Mouse (Mus musculus): ENCODE measurements around the gene Gm11437.

Gene Gm11437

DNA sequence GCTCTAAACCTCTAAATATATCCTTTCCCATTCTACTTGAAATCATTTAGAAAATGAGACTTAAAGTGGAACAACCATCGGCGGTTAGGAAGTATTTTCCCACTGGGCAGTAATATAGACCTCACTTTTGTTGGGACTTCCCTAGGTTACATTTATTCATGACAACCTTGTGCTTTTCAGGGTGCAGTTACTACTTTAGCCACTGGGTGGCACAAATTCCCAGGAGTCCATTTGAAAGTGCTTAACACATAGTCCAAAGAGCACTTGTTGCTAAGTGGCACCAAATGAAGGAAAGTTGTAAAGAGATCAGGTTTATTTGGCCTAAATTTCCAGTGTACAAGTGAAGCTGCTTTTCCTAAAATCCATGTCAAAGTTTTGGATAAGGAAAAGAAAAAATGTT lies 25.5 kb downstream of the Gm11437 start:
- DNase-seq (ENCODE audit: low read depth): peak; percentile 75

DNA sequence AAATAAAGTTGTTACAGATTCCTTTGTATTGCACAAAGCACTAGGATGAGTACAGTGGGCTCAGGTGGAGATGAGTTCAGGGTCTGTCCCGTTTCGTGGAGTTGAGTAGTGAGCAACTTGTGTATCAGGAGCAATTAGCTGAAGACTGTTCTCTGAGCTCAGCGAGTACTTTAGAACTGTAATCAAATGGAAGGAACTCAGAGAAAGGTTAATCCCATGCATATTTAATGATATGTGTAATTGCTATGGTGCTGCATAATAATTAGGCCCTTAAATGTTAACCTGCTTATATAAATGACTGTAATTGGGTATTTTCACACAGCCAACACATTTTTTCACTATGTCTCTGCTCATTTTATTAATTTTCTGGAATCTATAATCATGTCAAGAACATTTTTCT lies 30.8 kb downstream of the Gm11437 start:
- no peak for DNase-seq (ENCODE audit: low read depth)

DNA sequence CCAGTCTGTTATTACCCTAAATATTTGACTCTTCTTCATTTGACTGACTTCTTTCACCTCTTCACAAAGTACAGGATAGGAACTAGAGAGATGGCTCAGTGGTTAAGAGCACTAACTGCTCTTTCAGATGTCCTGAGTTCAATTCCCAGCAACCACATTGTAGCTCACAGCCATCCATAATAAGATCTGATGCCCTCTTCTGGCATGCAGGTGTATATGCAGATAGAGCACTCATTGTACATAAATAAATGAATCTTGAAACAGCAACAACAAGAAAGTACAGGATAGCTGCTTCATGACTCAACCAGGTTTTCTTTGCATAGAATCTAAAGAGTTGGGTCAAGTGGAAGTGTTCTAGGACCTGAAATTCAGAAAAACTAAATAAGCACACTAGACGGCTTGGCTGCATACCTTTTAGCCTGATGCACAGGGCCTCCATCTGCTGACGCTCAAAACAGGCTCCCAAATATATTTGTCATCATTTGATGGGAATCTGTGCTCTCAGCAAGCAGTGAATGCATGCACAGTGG lies 32.9 kb downstream of the Gm11437 start:
- no peak for DNase-seq (ENCODE audit: low read depth)

DNA sequence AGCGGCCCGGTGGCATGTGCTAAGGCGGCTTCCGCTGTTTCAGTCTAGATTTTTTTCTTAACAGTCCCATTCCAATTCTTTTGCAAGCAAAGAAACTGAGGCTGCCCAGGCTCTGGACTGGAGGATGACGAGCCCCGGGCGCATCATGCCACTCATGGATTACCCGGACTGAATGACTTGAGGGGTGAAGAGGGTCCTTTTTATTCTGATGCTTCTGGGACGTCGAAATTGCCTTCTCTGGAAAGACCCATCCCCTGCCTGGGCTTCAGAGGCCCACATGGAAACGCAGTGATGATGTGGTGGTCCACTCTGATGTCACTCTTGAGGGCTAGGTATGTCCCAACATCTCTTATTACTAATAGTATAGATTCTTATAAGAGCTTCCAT lies 37.5 kb downstream of the Gm11437 start:
- DNase-seq (ENCODE audit: low read depth): no peak

DNA sequence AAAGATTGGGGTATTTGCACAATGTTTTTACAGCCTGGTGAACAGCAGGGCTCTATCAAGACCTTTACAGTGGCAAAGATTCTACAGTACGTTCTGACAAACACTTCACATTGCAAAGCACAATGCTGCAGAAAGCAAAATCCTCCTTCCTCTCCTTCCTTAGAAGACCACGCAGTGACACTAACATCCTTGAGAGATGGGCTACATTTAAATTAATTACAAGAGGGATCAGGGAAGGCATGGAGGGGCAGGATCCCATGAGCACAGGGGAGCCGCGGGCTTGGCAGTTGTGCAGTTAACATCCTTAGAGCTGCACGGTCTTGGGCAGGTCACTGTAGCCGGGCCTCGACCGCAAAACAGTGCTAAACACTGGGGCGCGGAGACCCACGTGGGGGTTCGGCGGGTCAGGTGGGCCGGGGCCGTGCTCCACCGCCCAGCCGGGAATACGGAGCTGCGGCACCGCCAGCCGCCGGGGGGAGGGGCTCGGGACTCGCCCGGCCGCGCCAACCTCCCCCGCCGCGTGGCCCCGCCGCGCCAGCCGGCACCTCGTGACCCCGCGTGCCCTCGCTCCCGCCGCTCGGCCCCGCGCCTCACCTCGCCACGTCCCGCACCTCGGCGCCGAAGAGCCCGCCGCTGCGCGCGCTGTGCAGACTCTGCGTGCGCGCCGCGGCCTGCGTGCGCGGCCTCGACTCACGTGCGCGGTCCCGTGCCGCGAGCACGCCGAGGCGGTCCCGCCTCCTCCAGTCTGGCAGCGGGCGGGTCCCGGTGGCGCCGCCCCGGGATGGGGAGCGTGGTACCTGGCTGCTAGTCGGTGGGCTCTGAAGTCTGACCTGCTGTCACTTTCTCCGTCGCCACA lies 38.1 kb downstream of the Gm11437 start, which contains the start of the genes Tada2a and Acaca:
Gene Tada2a (minus strand): TSS at position 658 of the 856 bp plus-strand sequence.
Gene Acaca (plus strand): TSS at position 730 of the 856 bp plus-strand sequence.
- DNase-seq (ENCODE audit: low read depth): peak; percentile 58

DNA sequence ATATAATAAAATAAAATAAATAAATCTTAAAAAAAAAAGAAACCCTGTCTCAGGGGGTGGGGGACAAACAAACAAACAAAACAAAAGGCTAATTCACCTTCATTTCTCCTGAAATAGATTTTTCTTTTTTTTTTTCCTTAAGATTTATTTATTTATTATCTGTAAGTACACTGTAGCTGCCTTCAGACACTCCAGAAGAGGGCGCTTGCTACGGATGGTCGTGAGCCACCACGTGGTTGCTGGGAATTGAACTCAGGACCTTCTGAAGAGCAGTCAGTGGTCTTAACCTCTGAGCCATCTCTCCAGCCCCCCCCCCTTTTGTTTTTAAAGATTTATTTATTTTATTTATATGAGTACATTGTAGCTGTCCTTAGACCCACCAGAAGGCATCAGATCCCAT lies 39.3 kb downstream of the Gm11437 start:
- no peak for DNase-seq (ENCODE audit: low read depth)

DNA sequence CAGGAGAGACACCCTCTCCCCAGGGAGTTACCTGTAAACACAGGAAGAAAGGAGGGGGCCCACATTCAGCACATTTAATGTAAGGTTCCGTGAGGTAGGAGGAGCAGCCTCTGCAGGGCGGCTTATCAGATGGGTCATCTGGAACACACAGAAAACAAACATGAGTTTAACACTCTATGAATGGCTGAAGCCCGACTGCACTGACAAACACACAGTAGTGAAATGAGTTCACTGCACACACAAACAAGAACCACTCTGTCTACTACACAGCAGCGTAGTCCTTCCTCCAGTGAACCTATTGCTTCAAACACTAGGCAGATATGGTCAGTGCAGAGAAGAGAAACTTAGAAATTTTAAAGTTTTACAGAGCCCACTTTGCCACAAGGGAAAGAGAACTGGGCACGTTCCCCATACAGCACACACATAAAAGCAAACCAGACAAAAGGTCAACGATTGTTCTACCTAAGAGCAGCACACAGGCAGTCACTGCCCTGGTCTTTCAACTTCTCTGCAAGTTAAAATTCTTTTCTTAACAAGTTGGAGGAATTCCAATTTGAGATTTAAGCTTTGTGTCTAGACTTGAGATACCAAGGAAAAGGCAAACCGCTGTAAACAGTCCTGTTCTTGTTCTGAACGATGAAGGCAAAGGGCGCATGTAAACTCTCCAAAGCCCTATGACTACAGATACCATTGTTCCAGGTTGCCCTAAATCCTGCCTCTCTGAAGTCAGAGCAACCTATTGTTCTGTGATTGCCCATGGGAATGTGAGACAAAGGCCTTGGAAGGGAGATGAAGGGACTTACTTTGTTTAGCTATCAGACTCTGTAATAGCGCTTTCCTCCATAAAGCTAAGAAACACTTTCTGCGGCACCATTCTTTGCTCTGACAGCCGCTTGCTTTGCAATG lies 46.0 kb downstream of the Gm11437 start:
- DNase-seq (ENCODE audit: low read depth): no peak

DNA sequence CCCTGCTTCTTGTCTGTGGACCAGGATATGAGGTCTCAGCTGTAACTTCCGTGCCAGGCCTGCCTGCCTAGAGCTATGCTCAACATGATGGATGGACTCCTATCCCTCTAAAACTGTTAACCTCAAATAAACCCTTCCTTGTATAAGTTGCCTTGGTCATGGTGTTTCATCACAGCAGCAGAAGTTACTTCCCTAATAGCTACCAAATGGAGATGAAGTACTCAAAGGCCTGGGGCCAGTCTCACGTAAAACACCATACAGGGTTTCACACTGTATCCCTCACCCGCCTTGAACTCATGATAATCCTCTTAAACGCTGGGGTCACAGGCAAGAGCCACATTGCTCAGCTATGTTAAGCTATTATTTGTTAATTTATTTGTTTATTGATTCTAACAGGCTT lies 49.8 kb downstream of the Gm11437 start:
- DNase-seq (ENCODE audit: low read depth): no peak

DNA sequence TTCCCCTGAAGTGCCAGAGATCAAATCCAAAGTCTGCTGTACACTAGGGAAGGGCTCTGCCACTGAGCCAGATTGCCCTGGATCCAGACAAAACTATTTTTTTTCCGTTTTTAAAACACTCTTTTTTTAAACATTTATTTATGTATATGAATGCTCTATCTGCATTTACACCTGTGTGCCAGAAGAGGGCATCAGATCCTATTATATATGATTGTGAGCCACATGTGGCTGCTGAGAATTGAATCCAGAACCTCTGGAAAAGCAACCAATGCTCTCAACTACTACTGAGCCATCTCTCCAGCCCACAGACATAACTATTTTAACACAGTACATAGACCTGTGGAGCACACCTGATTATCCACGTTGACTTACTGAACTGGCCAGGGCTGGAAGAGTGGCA lies 51.1 kb downstream of the Gm11437 start:
- no peak for DNase-seq (ENCODE audit: low read depth)

DNA sequence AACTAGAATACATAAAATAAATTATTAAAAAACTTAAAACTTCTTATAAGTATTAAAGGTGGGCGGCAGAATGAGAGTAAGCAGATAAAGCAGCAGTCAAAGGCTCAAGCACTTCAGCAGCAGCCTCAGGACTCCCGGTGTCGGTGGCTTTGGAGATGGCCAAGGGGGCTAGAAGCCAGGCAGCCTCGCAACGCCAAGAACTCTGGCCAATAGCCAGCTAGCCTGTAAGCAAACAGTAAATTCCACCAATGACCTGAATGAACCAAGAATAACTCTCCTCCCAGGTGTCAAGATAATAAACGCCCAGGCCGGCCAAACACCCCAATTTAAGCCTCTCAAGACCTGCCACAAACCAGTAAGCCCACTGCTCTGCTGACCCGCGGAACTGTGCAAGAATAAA lies 51.6 kb downstream of the Gm11437 start:
- no peak for DNase-seq (ENCODE audit: low read depth)

GRCm38 (mm10) chr11:84113623-84114022 lies 53.7 kb downstream of the Gm11437 start:
- no peak for DNase-seq (ENCODE audit: low read depth)

DNA sequence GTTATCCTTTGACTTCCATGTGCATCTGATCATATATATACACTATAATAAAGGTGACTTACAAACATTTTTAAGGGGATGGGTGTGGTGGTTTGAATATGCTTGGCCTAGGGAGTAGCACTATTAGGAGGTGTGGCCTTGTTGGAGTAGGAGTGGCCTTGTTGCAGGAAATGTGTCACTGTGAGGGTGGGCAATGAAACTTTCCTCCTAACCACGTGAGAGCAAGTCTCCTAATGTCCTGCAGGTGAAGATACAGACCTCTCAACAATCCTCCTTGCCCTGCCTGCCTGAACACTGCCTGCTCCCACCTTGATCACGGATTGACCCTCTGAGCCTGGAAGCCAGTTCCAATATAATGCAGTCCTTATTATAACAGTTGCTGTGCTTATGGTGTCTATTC lies 60.1 kb downstream of the Gm11437 start:
- DNase-seq (ENCODE audit: low read depth): no peak

- DNase-seq (ENCODE audit: low read depth): no peak
Observed at GRCm38 (mm10) chr11:84104036-84104435, 63.2 kb downstream of the Gm11437 start.

DNA sequence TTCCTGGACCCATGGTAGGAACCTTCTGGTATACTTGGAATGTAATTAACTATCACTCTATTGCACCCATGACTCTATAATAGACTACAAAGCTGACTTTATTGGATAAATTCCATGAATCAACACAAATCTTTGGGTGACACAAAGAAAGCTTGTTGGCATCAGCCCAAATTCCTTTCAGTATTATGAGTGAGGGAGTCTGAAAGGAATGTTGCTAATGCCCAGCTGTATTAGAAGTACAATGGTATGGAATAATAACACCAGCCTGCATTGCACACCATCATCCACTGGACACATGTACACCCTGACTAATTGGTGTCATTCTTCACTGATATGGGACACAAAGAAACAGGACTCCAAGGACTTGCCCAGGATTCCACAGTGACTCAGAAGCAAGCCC lies 66.1 kb downstream of the Gm11437 start:
- DNase-seq (ENCODE audit: low read depth): no peak
